Mouse (Mus musculus) forebrain, embryonic 11.5 days (tissue): Measurements from ENCODE around the gene Gmnn. TPM values are rescaled to one million over a fixed set of nuclear protein-coding genes. Genes with fewer than 3 reads are reported as not detected.

Source experiments
- ATAC-seq: fragments of 200-750 bp; cut with Nextera tagmentation; replicated peaks from 2 replicates; pipeline ENCODE4 v1.8.0; 2017; ENCODE audit warnings: moderate TSS enrichment; ENCODE audit not compliant: low FRiP score
- DNase-seq: peaks from one replicate; pipeline ENCODE4 v3.0.0-alpha.2; 2017; ENCODE audit warnings: low spot score
- H3K27ac ChIP-seq: fragments of 300-500 bp; sonication (generic); 2 replicates; pipeline ENCODE4 v1.5.1; 2014; ENCODE audit warnings: low read depth, low read length
- H3K27me3 ChIP-seq: fragments of 300-500 bp; sonication (generic); 2 replicates; pipeline ENCODE4 v1.6.1; 2014; ENCODE audit warnings: mild to moderate bottlenecking, low read length, mixed read lengths; ENCODE audit not compliant: control insufficient read depth, insufficient read depth
- H3K36me3 ChIP-seq: fragments of 300-500 bp; sonication (generic); 2 replicates; pipeline ENCODE4 v1.6.1; 2014; ENCODE audit warnings: mild to moderate bottlenecking, low read length, moderate library complexity, mixed read lengths; ENCODE audit not compliant: control insufficient read depth, insufficient read depth
- H3K4me1 ChIP-seq: fragments of 300-500 bp; sonication (generic); replicated peaks from 2 replicates; pipeline ENCODE4 v1.6.1; 2014; ENCODE audit warnings: low read length, mixed read lengths; ENCODE audit not compliant: control insufficient read depth, insufficient read depth
- H3K4me2 ChIP-seq: fragments of 300-500 bp; sonication (generic); 2 replicates; pipeline ENCODE4 v1.6.1; 2014; ENCODE audit warnings: low read depth, mild to moderate bottlenecking, low read length, moderate library complexity, mixed read lengths; ENCODE audit not compliant: severe bottlenecking
- H3K4me3 ChIP-seq: fragments of 300-500 bp; sonication (generic); 2 replicates; pipeline ENCODE4 v1.5.1; 2014; ENCODE audit warnings: low read depth, low read length
- H3K9ac ChIP-seq: fragments of 300-500 bp; sonication (generic); 2 replicates; pipeline ENCODE4 v1.6.1; 2014; ENCODE audit warnings: low read length
- H3K9me3 ChIP-seq: fragments of 300-500 bp; sonication (generic); 2 replicates; pipeline ENCODE4 v1.6.1; 2016; ENCODE audit warnings: low read length, mixed read lengths; ENCODE audit not compliant: control insufficient read depth
- WGBS: fragments of 180-500 bp; shearing (Covaris S2); extraction: QIAGEN DNeasy Blood & Tissue Kit; methylation state at CpG from one replicate; pipeline ENCODE4 v1.1.7; 2014; 5-methylcytosine and 5-hydroxymethylcytosine counted together
- polyA plus RNA-seq: library from polyadenylated mRNA; unstranded; fragments of >200 nt; fragmentation: Nextera tagmentation; extraction: Ambion mirVana; gene quantifications from 2 replicates; pipeline ENCODE4 v1.2.1, GENCODE M21; 2014

Gene Gmnn
- polyA plus RNA-seq, 1 experiment from 2014 or later = 165 TPM

DNA sequence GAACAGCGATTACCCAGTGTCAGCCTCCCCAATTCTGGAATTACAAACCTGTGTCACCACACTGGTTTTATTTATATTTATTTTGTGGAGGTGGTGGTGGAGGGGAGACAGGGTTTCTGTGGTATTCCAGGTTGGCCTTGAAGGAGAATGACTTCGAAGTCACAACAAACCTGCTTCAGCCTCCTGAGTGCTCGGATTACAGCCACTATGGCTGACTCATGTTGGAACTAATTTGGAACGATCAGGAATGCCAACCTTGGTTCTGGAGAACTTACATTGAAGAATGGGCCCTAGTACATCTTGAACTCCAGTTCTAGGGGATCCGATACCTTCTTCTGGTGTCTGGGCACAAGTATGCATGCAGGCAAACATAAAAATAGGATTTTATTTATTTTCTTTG is 37.7 kb upstream of the Gmnn start:
- H3K27ac ChIP-seq = no peak overlapping the region
- 67% methylated on average over 5 of the region's 5 CpGs for WGBS
- ATAC-seq = no peak
- H3K4me1 ChIP-seq = no peaks in the 10 kb centered on the region
- H3K27me3 ChIP-seq = no peaks in the 10 kb centered on the region
- no peaks in the 10 kb centered on the region for H3K9me3 ChIP-seq
- no peak for DNase-seq
- H3K4me2 ChIP-seq = peak overlapping the region; percentile 81; the same call in 1 of the 2 replicates
- H3K4me3 ChIP-seq = no peak overlapping the region
- H3K9ac ChIP-seq = no peak overlapping the region; the same call in 1 of the 2 replicates
- H3K36me3 ChIP-seq = no peaks in the 10 kb centered on the region

DNA sequence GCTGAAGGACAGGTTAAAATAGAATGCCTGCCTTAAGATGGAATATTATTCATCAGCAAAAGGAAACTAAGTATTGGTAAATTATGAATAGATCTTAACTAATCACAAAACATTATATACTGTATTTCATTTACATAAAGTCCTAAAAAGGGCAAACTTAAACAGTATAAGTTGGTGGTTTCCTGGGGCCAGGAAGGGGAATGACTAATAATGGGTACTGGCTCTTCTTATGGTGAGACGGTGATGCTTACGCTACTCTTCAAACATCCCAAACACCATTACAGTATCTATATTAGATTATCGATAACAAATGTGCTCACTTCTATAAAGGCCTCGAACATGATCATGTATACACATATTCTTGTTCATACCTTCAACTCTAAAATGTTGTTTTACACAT is 37.0 kb upstream of the Gmnn start:
- no peak overlapping the region for H3K4me3 ChIP-seq
- H3K9ac ChIP-seq = no peak overlapping the region
- WGBS = 95% methylated on average over 4 of the region's 4 CpGs
- H3K9me3 ChIP-seq = no peaks in the 10 kb centered on the region
- DNase-seq (no peak), ATAC-seq (no peak)
- no peaks in the 10 kb centered on the region for H3K36me3 ChIP-seq
- no peaks in the 10 kb centered on the region for H3K27me3 ChIP-seq
- H3K27ac ChIP-seq = no peak overlapping the region
- no peak overlapping the region for H3K4me2 ChIP-seq
- H3K4me1 ChIP-seq = no peaks in the 10 kb centered on the region

DNA sequence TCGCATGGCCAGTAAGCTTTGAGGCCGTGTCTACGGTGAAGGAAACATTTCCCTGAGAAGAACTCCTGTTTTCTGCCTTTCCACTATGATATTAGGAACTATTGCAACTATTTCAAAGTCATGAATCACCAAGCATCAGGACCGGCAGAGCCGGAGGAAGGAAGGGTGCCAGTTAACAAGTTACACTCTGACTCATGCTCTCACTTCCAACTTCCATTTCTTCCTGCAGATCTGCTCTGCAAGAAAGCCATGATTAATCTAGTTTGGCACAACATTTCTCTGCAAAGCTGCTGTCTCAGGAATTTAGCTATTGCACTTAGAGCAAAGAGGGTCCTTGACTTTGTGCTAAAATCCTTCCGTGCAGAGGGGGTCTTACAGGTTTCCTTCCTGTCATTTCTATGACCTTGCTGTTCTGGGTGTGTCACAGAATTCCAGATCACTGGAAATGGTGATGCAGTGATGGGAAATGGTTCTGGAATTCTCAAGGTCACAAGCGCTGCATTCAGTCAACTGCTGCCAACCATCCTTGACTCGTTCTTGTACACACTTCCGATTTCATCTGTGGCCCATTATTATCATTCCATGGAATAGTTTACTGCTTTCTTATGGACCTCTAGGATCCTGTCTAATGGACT is 30.8 kb upstream of the Gmnn start:
- Histone ChIP-seq H3K27me3 (no peaks in the 10 kb centered on the region), H3K4me1 (no peaks in the 10 kb centered on the region), H3K4me2 (no peak overlapping the region), H3K9me3 (no peaks in the 10 kb centered on the region), H3K27ac (no peak overlapping the region), H3K9ac (no peak overlapping the region), H3K4me3 (no peak overlapping the region), H3K36me3 (no peaks in the 10 kb centered on the region)
- WGBS = 91% methylated on average over 9 of the region's 9 CpGs
- ATAC-seq (no peak), DNase-seq (no peak)

DNA sequence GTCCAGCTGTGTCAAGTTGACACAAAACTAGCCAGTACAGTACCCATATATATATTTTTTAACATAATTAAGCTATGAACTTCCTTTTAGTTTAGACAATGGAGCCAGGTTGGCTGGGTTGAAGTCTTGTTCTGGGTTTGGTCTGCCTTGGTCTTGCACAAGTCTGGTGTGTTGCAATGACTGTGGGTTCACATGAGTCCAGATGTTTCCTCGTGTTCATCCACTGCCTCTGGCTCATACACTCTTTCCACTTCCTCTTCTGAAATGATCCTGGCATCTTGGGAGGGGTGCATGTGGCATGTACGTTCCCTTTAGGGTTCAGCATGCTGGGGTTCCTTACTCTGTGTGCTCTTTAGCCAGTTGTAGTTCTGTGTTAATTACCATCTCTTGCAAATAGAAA is 29.6 kb upstream of the Gmnn start:
- H3K4me1 ChIP-seq = no peaks in the 10 kb centered on the region
- no peaks in the 10 kb centered on the region for H3K9me3 ChIP-seq
- WGBS = 65% methylated on average over 2 of the region's 2 CpGs
- H3K9ac ChIP-seq = no peak overlapping the region
- no peak overlapping the region for H3K27ac ChIP-seq
- H3K36me3 ChIP-seq = no peaks in the 10 kb centered on the region
- H3K4me3 ChIP-seq = no peak overlapping the region
- no peak for DNase-seq
- no peak overlapping the region for H3K4me2 ChIP-seq
- no peaks in the 10 kb centered on the region for H3K27me3 ChIP-seq
- no peak for ATAC-seq

- 89% methylated on average over 5 of the region's 5 CpGs for WGBS
- Histone ChIP-seq H3K4me2 (no peak overlapping the region), H3K4me1 (no peaks in the 10 kb centered on the region), H3K27ac (no peak overlapping the region), H3K9ac (no peak overlapping the region), H3K4me3 (no peak overlapping the region), H3K36me3 (no peaks in the 10 kb centered on the region), H3K9me3 (no peaks in the 10 kb centered on the region), H3K27me3 (no peaks in the 10 kb centered on the region)
- DNase-seq (no peak), ATAC-seq (no peak)
Measured at GRCm38 (mm10) chr13:24787477-24787876, 25.8 kb upstream of the Gmnn start.

DNA sequence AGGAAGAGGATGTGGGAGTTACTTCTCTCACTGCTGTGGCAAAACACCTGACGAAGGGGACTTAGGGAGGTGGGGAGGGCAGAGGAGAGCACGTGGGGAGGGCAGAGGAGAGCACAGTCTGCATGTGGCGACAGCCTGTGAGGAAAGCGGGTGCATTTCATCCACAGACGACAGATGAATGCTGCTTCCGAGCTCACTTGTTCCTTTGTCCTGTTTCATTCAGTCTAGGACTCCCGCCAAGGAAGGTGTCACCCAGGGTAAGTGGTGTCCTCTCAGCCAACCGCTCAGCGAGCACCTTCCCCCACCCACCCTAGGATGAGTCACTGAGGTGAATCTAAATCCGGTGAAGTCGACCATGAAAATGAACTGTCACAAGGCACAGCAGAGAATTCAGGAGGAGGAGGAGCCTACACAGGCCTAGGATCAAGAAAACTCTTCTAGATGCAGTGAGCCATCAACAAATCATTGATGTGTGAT is 24.3 kb upstream of the Gmnn start:
- DNase-seq (no peak), ATAC-seq (no peak)
- Histone ChIP-seq H3K4me3 (no peak overlapping the region), H3K9me3 (no peaks in the 10 kb centered on the region), H3K4me1 (no peaks in the 10 kb centered on the region), H3K36me3 (no peaks in the 10 kb centered on the region), H3K27me3 (no peaks in the 10 kb centered on the region), H3K9ac (no peak overlapping the region), H3K4me2 (no peak overlapping the region), H3K27ac (no peak overlapping the region)
- WGBS = 57% methylated on average over 11 of the region's 11 CpGs

GRCm38 (mm10) chr13:24781916-24782315 is 20.2 kb upstream of the Gmnn start:
- H3K9ac ChIP-seq = no peak overlapping the region
- H3K27me3 ChIP-seq = no peaks in the 10 kb centered on the region
- H3K4me2 ChIP-seq = no peak overlapping the region
- WGBS = 81% methylated on average over 5 of the region's 5 CpGs
- DNase-seq (no peak), ATAC-seq (no peak)
- H3K27ac ChIP-seq = no peak overlapping the region
- H3K4me1 ChIP-seq = no peaks in the 10 kb centered on the region
- no peaks in the 10 kb centered on the region for H3K9me3 ChIP-seq
- H3K4me3 ChIP-seq = no peak overlapping the region
- H3K36me3 ChIP-seq = no peaks in the 10 kb centered on the region

DNA sequence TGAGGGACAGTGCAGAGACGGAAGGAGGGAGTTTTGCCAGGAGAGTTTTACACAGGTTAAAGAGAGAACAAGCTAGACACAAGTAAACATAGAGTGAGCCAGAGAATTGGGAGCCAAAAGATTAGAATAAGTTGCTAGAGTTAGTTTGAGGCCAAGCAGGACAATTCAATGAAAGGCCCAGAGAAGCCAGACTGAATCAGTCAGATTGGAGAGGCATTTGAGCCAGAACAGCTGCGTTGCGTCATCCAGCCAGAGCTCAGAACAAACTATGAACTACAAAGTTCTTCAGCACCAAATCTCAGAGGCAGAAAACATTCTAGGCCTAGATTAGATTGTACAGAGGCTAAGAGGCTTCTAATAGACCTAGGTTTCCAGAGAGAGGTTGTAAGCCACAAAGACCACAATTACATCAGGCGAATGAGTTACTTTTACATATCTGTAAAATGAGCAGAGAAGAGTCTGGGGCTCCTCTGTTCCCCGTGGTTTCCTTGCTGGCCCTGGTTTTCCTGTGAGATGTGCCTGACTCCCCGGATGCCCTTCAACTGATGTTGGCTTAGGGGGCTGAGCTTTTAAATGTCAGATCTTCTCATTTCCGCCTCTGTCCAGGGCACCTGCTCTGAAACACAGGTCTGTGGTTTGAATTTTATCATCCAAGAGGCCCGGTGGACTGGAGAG is 17.1 kb upstream of the Gmnn start:
- 91% methylated on average over 8 of the region's 8 CpGs for WGBS
- H3K27ac ChIP-seq = no peak overlapping the region
- H3K4me3 ChIP-seq = no peak overlapping the region
- no peak overlapping the region for H3K9ac ChIP-seq
- H3K36me3 ChIP-seq = no peaks in the 10 kb centered on the region
- no peaks in the 10 kb centered on the region for H3K27me3 ChIP-seq
- no peak overlapping the region for H3K4me2 ChIP-seq
- no peak for ATAC-seq
- no peaks in the 10 kb centered on the region for H3K4me1 ChIP-seq
- H3K9me3 ChIP-seq = no peaks in the 10 kb centered on the region
- DNase-seq = no peak

DNA sequence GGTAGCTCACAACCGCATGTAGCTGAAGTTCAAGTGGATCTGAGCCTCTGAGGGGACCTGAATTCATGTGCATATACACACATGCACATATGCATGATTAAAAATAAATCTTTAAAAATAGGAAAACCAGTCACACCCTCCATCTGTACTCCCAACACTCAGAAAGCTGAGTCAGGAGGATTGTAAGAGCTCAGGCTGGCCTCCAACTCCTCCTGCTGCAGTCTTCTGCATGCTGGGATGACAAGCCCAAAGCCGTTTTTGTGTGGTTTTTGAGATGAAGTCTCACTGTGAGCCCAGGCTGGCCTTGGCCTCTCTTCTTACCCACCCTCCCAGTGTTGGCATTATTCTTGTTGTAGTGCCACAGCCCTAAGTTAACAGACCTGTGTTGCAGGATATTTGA is 16.3 kb upstream of the Gmnn start:
- Histone ChIP-seq H3K9me3 (no peaks in the 10 kb centered on the region), H3K27ac (no peak overlapping the region), H3K4me2 (no peak overlapping the region), H3K36me3 (no peaks in the 10 kb centered on the region), H3K9ac (no peak overlapping the region), H3K4me1 (no peaks in the 10 kb centered on the region), H3K27me3 (no peaks in the 10 kb centered on the region), H3K4me3 (no peak overlapping the region)
- WGBS = 72% methylated on average over 2 of the region's 2 CpGs
- DNase-seq (no peak), ATAC-seq (no peak)
